Mouse (Mus musculus) erythroid progenitor cell, adult 5-6 weeks (primary cell): ENCODE measurements around the gene Fbxo48. TPM values are rescaled to one million over a fixed set of nuclear protein-coding genes. Genes with fewer than 3 reads are reported as not detected.

Source experiments
- ATAC-seq: replicated peaks from 2 replicates; pipeline ENCODE4 v1.8.0; 2016; ENCODE audit warnings: moderate number of reproducible peaks, mild to moderate bottlenecking, moderate TSS enrichment, inconsistent platforms; ENCODE audit not compliant: poor library complexity, low FRiP score, severe bottlenecking
- total RNA-seq, 2 experiments: library from RNA; stranded (forward) in 1 of 2; stranded (reverse) in 1 of 2; fragments of 150-400 nt in 1 of 2; fragments of 186-747, 209-891 nt in 1 of 2; gene quantifications; 2 replicates each; pipeline versions ENCODE4 v1.2.3 to v1.2.4; 2015 to 2017; ENCODE audit warnings: low replicate concordance in 2 of 2

The Fbxo48 gene
- total RNA-seq, 2 experiments from 2014 or later: 59.2 to 59.5 TPM

DNA sequence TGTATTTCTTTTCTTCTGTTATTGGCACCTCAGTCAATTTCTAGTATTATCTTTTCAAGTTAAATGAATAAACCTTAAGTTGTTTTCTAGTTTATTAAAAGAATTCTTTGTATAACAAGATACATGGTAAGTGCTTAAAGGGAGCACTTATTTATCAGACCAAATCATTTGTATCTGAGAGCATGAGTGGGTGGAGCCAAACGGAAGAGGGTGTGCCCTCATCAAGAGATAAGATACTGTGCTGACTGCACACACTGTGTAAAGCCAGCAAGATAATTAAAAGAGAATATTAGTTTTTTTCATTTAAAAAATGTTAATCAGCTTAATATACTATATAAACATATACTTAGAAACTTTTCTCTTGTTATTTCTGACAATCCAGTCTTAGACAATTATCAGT, 7.3 kb downstream of the Fbxo48 start:
- peak; percentile 82 for ATAC-seq

DNA sequence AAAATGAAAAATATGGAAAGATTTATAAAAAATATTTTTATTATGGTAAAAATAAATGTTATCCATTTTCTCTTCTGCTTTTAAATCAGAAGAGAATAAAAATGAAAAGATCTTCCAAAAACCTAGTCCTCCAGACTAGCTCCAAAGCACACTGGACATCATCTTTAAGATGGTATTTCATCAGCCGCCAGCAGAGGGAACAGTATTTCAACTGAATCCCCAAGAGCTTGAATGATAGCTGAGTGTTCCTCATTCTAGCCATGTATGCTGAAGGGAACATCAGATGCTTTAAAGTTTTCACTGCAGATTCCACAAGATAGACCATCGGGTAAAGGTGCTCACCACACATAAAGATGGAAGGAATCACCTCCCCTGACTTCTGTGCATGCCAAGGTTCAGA, 16.6 kb downstream of the Fbxo48 start:
- ATAC-seq: no peak; the same call in 1 of the 2 replicates

DNA sequence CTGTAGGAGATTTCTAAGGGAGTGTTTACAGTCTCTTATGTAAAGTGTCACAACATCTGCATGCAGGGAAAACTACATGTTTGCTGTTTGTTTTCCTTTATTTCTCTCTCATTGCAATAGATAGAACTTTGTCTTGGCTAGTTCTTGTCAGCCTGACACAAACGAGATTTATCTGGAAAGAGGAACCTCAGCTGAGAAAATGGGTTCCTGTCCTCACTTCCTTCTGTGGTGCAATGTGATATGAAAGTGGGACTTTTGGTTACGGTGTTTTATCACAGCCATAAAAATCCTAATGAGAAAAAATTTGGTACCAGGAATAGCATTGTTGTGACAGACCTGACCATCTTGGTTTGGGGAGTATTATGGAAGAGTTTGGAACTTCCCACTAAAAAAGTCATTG, 18.5 kb downstream of the Fbxo48 start:
- ATAC-seq: no peak

DNA sequence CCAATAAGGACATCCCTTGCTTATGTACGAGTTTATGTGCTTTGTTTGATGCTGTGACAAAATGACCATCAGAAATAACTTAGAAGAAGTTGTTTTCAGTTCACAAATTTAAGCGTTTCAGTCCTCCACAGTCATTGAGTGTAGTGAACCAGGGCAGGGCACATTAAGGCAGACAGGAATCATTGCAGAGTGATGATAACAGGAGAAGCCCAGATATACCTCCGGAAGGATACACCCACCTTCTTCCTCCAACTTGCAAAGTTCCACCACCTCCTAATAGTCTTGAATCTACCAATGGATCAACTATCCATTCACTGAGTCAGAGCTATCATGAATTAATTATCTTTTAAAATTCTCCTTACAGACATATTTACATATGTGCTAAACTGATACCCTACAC, 20.9 kb downstream of the Fbxo48 start:
- ATAC-seq: no peak

DNA sequence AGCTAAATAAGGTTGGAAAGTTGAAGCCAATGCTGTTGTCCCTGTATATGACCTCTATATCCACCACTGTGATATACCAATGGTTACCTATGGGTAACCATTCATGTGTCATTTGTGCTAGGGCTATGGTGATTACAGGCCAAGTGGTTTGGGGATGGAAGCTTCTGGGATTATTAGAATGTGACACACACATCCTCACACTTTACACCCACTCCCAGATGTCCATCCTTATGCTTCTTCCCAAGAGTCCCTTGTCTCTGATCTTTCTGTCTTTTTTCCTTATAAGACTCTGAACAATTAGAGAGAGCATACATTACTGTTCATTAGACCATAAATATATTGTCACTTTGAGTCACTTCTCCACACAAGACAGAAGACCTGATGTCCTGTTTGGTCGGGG, 21.9 kb downstream of the Fbxo48 start:
- no peak for ATAC-seq

DNA sequence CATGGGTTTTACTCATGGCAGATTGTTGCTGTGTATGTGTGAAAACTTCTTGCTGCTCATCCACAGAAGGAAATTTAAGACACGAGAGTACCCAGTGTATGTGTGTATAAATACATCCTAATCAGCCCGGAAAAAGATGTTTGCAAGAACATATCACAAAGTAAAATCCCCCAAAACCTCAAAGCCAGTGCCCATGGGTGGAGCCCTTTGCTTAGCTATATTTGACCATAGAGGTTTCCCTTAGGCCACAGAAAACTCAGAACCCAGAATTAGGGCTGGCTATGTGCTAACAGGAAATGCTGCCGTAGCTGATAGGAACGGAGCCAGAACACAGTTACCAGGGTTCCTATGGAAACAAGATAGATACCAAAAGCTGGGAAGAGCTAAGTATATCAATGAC, 25.8 kb downstream of the Fbxo48 start:
- ATAC-seq: peak; percentile 74

DNA sequence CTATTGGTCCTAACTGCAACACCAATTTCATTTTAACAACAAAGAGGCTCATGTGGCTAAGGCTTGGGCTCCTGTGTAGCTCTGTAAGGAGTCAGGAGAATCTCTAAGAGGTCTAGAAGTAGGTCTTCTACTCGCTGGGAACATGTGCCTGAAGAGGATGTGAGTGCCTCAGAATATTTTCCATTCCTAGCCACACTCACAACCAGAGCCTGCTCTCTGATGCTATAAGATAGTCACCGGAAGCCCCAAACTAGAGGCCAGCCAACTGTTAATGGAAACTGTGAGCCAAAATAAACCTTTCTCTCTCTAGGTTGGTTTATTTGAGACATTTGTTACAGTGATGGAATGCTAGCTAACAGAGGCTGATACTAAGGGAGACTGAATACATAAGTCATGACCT, 26.4 kb downstream of the Fbxo48 start:
- ATAC-seq: no peak

DNA sequence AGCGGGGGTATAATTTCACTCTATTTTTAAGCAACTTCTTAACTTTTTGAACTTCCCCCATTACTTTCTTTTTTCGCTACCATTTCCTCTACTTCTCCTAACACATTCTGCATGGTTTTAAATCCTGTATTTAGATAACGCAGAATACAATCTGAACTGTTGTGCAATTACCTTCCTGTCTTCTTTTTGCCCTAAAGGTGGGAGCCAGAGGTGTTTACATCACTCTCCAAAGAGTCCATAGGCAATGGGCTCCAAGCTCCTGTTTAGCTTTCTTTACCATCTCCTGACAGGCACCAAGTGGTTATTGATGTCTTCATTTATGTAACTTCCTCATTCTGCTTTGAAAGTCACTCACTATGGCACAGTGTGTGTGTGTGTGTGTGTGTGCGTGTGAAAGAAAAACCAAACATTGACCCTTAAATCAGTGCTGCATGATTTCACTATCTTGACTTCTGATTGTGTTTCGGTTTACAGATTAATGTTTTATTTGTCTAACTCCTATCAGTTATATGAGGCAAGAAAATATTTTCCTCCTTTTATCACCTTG, 27.1 kb downstream of the Fbxo48 start:
- ATAC-seq: no peak

DNA sequence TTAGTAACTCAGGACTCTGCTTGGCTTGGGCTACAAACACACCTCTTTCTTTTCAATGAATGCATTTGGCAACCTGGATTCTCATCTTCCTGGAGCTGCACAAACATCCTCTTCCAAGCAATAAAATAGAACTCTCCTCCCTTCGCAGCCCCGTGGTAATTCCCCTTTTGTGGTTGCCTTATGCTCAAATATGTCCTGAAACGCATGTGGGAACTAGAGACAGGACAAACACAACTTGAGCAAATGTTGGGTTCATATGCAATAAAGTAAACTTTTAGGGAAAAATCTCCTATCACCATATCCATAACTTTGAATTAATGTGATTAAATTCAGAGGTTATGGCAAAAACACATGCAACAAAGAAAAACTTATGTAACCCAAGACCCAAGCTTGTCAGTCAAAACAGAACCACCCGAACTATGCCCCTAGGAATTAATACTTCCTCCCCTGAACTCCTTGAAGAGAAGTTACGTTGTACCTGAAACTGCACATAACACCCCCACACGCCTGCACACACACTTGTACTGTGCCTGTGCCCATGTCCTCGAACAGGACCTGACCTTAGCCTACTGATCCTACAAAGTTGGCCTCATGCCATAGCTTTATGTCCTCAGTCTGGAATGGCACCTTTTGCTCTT, 35.5 kb downstream of the Fbxo48 start:
- ATAC-seq: no peak

DNA sequence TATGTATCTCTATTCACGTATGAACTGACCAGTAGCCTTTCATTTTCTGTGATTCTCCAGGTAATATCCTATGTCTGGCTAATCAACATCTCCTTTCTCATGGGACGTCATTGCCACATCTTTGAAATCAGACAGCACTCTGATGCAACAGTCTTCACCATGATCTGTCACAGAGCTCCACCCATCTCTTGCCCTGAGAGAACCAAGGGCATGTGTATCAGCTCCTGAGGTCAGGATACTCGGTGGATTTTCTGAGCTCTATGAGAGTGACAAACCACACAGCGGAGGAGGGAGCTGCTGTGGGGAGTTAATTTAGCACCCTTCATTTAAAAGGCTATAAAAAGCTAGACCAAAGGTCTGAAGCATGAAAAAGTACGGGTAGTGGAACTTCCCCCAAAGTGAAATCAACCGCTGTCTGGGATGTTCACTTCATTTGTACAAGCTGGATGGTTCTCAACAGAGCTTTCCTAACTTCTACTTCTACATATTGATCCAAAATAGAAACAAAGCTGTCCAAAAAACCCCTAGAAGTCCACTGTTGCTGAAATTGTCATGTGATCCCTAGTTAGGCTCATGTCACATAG, 36.7 kb downstream of the Fbxo48 start:
- ATAC-seq: no peak

DNA sequence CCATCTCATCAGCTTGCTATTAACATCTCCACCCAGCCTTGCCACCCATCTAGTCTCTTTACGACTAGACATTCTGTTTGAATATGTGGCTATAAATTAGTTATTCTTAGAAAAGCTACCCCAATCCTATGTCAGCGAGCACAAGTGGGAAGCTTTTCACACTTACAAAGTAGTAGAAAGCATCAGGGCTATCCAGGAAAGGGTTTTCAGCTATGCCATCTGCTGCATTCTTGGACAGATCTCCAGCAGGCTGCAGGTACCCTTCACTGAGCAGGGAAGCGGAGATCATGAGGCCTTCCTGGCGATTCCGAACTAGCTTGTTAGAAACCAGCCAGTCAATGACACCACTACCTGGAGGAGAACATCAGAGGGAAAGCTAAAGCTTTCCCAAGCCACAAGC, 38.7 kb downstream of the Fbxo48 start:
- no peak for ATAC-seq

DNA sequence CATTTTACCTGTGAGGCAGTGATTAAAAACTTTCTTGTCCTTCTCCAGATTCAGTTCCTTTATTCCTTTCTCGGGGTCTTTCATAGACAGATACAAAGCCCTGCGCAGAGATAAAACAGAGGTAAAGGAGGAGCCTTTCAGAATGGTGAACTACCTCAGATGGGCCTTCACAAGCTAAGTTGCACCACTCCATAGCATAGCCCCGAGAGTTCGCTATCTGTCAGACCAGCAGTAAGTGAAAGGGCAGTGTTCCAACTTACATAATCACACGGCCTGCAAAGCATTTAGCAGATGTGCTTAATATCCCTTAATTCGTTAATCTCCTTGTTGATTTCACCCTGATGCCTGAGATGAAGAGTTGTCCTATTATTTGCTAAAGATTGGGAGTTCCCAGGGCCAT, 41.7 kb downstream of the Fbxo48 start:
- ATAC-seq: 0 out of 2 replicates have a peak, but pooled peaks have one; percentile 34

DNA sequence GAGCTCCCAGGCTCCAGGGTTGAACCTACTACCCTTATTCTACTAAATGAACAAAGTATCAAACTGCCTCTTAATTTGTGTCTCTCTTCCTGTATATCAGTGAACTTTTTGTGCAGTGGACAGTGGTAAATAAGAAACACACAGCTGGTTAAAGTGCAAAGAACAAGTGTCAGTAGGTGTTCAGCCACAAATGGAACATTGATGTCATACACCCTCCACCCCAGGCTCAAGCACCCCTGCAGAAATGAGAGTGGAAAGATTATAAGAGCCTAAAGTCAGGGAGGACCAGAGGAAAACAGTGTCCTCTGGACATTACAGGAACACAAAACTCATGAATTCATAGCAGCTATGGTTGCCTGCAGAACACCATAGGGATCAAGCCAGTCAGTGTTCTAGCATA, 45.6 kb downstream of the Fbxo48 start:
- no peak for ATAC-seq

DNA sequence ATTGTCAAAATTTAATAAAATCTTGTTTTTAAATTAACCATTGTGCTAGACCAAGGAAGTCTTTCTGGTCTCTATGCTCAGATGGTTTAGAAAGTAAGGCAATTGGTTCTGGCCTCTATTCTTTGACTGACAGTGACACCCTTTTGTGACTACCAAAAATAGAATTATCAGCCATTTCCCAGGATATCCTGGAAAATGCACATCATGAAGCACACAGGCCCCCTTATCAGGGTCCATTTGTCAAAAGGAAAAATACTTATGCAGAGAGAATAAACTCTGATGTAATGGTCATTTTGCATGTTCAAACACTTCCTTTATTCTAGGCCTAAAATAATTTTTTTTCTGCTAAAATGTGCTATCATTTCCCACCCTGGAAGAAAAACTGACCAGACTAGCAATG, 46.3 kb downstream of the Fbxo48 start:
- ATAC-seq: no peak

DNA sequence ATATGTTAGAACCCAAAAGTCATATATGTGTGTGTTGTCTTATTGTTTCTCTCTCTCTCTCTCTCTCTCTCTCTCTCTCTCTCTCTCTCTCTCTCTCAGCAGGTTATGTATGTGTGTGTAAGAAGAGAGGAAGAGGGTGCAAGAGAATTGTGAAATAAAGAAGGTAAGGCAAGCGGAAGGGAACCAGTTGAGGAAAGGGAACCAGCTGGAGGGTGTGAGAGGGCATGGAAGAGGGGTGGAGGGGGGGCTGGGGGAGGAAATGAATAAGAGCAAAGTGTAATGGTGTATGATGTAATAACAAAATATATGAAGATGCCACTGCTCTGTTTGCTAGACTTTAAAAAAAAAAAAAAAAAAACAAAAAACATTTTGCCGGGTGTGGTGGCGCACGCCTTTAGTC, 48.2 kb downstream of the Fbxo48 start:
- ATAC-seq: no peak

DNA sequence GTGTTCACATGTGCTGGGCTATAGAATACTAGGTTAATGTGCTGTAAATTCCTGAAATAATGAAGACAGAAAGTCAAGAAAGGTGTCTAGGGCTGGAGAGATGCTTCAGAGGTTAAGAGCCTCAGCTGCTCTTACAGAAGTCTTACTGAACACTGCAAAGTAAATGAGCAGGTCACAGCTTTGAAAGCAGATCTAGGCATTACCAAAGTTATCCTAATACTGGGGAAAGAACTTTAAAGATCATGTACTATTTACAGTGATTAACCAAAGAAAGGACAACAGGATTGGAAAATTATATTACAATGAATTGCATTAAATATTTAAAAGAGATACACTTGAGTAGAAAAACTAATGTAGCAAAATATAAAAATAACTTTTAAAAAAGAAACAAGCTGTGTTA, 48.8 kb downstream of the Fbxo48 start:
- ATAC-seq: no peak

DNA sequence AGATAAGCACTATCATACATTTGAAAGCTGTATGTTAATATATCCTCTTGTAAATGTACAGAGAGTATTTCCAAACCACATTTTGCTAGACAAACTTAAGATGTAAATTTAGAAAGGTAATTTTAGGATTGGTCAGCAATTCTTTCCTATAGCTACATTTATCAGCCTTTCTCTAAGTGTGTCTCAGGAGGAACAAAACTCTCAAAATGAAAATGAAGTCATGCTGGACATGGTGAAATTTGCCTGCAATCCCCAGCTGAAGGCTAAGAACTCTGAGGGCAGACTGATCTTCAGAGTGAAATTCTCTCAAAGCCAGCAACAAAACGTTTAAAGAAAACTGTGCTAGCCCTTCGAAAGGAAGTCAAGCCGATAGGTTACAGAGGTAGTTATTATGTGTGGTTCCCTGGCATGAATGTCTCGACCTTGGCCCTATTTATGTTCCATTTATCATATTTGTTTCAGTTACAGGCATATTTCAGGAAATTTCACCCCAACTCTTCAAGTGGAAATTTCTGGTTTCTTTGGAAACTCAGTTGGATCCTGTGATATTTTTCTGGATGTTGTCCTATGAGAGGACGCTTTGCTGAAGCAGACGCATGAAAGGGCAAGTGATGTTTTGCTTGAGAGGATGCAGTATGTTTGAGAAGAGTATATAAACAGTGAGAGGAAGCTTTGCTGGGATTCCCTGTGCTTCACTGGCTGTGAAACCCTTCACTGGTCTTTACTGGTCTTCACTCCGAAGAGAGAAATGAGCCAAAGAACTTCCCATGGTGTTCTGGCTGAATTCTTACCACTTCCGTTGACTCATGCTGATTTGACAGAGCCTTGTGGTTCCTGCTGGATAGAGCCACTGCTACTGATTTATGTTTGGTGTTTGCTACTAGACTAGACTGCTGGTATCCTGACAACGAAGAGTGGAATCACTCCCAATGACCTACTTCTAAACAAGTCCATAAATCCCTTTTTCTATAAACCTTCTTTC, 49.5 kb downstream of the Fbxo48 start:
- no peak for ATAC-seq

DNA sequence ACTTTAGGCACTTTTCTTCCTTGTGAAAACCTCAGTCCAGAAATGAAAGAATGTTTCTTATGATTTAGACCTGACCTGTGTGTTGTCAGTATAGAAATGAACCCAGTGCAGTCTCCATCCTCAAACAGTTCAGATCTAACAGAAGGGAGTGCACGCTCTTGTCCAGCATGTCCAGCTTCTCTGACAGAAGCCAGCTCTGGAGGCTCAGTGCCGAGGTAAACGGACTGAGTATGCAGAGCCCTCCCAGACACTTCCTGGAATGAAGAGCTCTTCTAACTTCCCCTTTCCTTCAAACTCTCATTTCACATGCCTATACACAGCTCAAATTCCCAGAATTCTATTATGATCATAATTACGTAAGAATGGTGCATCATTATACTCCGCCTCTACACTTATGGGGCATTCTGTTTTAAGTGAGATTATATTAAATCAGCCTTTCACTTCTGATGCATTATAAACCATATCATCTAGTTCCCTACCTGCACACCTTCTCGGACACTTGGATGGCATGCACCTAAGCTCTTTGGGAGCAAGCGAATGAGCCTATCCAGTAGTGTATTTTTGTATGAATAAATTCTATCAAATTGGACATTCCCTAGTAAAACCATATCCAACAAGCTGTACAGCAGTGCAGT, 51.7 kb downstream of the Fbxo48 start:
- ATAC-seq: no peak

DNA sequence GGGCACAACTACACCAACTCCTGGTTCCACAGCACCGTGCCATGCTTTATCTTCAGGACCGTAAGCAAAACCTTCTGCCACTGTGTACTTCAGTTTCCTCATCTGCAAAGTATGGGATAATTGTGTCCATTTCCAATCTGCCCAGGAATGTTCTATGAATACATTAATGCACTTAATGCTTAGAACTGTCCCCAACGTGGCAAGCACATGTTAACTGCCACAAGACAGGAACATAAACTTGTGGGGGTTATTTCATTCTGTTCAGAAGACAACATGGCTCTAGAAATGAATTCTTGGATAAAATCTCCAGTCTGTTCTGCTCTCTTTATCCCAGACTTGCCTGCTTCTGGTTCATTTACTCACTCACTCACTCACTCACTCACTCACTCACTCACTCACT, 52.6 kb downstream of the Fbxo48 start:
- ATAC-seq: no peak
